Comparison of ENCODE assay signal across 8 mouse cellular contexts in genomic region chr17:29549543-29550428, GRCm38 (mm10). TPM values are rescaled to one million over a fixed set of nuclear protein-coding genes. Genes with fewer than 3 reads are reported as not detected.
DNase-seq lines count a peak whose midpoint lies in the region; ATAC-seq lines count a peak whose summit lies in the region.

TSS of gene Gm17657 (minus strand) at chr17:29549638.
TSS of gene Tbc1d22b (plus strand) at chr17:29549785.

- under 1% methylated on average over 44 of the region's 44 CpGs for WGBS in intestine, embryonic 14.5 days

- ATAC-seq in intestine, embryonic 14.5 days (replicated peaks; ENCODE audit: low FRiP score, low TSS enrichment, low read depth), result peak; percentile 98

- H3K9me3 ChIP-seq in intestine, embryonic 14.5 days (ENCODE audit: control insufficient read depth, low read length), result no peaks in the 10 kb centered on the region

- peak within 1 kb of the TSS; percentile 99 for H3K4me3 ChIP-seq in intestine, embryonic 14.5 days (ENCODE audit: low read depth, low read length)

- H3K9ac ChIP-seq in intestine, embryonic 14.5 days (ENCODE audit: low read length), result peak within 1 kb of the TSS; percentile 86

- H3K27me3 ChIP-seq in intestine, embryonic 14.5 days (replicated peaks; ENCODE audit: control insufficient read depth, insufficient read depth, low read length), result no peaks in the 10 kb centered on the region

- 0 out of 2 replicates have a peak within 1 kb of the TSS, but pooled peaks have one; percentile 38 for H3K27ac ChIP-seq in intestine, embryonic 14.5 days (ENCODE audit: low read depth)

- no peaks in the 10 kb centered on the region for H3K36me3 ChIP-seq in intestine, embryonic 14.5 days (ENCODE audit: control insufficient read depth, insufficient read depth, low read length)

- H3K4me1 ChIP-seq in intestine, embryonic 14.5 days (replicated peaks; ENCODE audit: control insufficient read depth, insufficient read depth, low read length), result peaks cover 12% of the 10 kb centered on the region

- intact Hi-C loops in gastrocnemius, postnatal 14 days (cut with DNase I; ENCODE audit: low total_unique reads), result no loop called here
- intact Hi-C loops in left cerebral cortex, postnatal 14 days (cut with DNase I), result no loop called here

- DNase-seq in adipocyte (ENCODE audit: low spot score), result peak; percentile 89
- peak; percentile 96 for DNase-seq in embryo, embryonic 10 days (ENCODE audit: low spot score)
- peak; percentile 95 for DNase-seq in gastrocnemius, postnatal 14 days
- DNase-seq in intestine, embryonic 14.5 days (ENCODE audit: low spot score), result peak; percentile 89
- peak; percentile 93 to 95 for DNase-seq in left cerebral cortex, postnatal 14 days (ENCODE audit: low spot score in 2 of 2)
- DNase-seq in mesoderm, embryonic 11.5 days (ENCODE audit: low read depth, low spot score), result peak; percentile 95
- peak; percentile 94 to 96 for DNase-seq in right cerebral cortex, postnatal 36 days (ENCODE audit: low spot score in 2 of 2)
- DNase-seq in yolk sac, embryonic 10.5 days (ENCODE audit: low spot score), result peak; percentile 94

- peak within 1 kb of the TSS; percentile 78 for H3K4me2 ChIP-seq in intestine, embryonic 14.5 days (ENCODE audit: low read length)

RNA-seq across cellular contexts. Expression of gene Gm17657, which starts in this region (rescaled TPM):
- total RNA-seq in gastrocnemius, postnatal 14 days (2021), result not detected
- not detected in 2 replicates for polyA plus RNA-seq in intestine, embryonic 14.5 days (2014; fragmentation: Nextera tagmentation; extraction: Ambion mirVana)
- total RNA-seq in left cerebral cortex, postnatal 14 days (2021), result not detected

RNA-seq across cellular contexts. Expression of gene Tbc1d22b, which starts in this region (rescaled TPM):
- 1 to 10 TPM; 8.0 to 8.2 TPM for total RNA-seq in gastrocnemius, postnatal 14 days (2021)
- 13.9 and 14.0 TPM in 2 replicates for polyA plus RNA-seq in intestine, embryonic 14.5 days (2014; fragmentation: Nextera tagmentation; extraction: Ambion mirVana)
- total RNA-seq in left cerebral cortex, postnatal 14 days (2021), result 10 to 100 TPM; 44.1 to 47.0 TPM

Comparison
In these comparisons a context has a peak if more than half of its experiments do, and no peak if none do; other contexts are left out.
1. Peak in every context shown above with its lines: DNase-seq, ATAC-seq, H3K4me3 ChIP-seq and H3K27ac ChIP-seq.
2. RNA of gene Tbc1d22b (total RNA-seq): 44.1 to 47.0 TPM in left cerebral cortex, postnatal 14 days; 8.0 to 8.2 TPM in gastrocnemius, postnatal 14 days; every median in the first group is over 4 times any median in the second.